Mouse (Mus musculus) lung, postnatal 14 days (tissue): Measurements from ENCODE around the gene Arntl2.
"Not testable (repeated sequence)": the region's sequence is repeated elsewhere in the genome, so short reads cannot be mapped to it uniquely, and the experiment has no call there.

Experiments
- DNase-seq: peaks from one replicate; pipeline ENCODE4 v3.0.0; 2021

The Arntl2 gene

DNA sequence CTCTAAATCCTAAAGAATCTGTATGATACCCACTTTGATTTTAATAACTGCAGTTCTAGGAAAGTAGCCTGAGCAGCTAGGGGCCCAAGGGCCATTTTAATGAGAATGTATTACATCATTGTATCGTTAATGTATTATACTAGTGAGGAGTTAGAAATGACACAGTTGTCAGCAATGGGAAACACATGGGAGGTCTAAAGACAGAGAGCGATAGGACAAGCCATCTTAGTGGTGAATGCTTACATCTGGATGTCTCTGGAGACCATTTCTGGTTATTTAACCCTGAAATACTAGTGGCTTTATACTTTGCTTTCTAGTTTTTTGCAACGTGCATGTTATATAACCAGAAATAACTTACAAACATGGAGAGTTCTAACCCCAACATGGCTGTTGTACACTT is 56.1 kb downstream of the Arntl2 start:
- DNase-seq, result no peak

DNA sequence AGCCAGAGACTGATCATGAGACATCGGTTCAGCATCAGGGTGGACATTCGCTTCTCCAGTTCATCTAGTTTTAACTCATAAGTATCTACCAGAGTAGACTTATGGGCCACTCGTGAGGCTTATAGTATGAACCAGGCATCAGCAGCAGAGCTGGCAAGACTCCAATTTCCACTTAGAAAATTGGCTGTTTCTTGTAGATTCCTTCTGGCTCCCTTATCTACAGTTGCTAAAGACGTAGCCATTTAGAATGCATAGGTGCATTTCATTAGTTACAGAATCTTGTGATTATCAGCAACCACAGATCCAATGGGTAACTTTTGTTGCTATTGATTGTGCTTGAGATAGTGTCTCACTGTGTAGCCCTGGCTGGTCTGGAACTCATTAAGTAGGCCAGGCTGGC is 56.9 kb downstream of the Arntl2 start:
- DNase-seq, result no peak

DNA sequence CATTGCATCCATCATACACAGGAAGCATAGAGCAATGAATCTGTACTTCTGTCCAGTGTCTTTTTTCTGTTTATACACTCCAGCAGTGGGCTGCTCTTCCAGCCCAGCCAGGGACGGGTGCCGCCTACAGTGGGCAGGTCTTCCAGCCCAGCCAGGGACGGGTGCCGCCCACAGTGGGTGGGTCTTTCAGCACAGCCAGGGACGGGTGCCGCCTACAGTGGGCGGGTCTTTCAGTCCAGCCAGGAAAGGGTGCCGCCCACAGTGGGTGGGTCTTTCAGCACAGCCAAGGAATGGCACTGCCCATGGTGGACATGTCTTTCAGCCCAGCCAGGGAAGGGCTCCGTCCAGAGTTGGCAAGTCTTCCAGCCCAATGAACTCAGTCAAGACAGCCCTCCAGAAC is 59.3 kb downstream of the Arntl2 start:
- no peak for DNase-seq

DNA sequence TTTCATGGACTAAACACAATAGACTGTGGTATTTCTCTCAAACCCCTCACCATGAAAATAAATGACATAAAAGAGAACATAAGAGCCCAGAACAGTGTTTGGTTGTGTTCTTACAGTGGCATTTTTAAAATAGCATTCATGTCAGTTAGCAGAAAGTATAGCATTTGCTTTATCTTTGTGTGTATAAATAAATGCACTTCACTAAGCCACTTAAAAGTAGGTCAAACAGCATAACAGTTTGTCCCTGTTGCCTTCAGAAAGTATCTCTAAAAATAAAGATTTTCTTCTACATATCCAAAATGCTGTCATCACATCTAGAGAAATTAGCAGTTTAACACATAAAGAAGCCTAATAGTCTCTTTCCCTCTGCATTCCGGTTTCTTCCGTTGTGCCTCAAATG is 61.5 kb downstream of the Arntl2 start:
- no peak for DNase-seq

DNA sequence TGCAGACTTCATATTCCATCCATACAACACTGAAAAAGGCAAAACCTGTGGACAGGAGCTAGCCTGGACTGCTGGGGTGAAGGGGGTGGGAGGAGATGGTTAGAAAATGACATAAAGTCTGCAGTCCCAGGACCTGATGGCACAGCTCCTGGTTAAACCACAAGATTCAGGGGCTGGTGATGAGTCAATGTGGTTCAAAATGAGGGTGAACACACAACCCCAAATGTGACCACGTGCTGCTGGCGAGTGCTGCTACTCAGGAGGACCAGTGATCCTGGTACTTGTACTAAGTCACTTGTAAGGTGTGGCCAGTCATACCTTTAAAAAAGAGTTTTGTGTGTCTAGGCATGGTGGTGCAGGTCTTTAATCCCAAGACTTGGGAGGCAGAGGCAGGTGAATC is 67.3 kb downstream of the Arntl2 start:
- DNase-seq, result no peak

DNA sequence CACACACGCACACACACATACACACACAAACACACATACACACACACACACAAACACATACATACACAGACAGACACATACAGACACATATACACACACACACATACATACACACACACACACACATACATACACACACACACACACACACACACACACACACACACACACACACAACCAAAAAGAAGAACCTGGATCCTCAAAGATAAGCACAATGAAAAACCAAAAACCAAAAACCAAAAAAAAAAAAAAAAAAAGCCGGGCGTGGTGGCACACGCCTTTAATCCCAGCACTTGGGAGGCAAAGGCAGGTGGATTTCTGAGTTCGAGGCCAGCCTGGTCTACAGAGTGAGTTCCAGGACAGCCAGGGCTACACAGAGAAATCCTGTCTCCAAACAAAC is 68.5 kb downstream of the Arntl2 start:
- DNase-seq, result not testable (repeated sequence)

DNA sequence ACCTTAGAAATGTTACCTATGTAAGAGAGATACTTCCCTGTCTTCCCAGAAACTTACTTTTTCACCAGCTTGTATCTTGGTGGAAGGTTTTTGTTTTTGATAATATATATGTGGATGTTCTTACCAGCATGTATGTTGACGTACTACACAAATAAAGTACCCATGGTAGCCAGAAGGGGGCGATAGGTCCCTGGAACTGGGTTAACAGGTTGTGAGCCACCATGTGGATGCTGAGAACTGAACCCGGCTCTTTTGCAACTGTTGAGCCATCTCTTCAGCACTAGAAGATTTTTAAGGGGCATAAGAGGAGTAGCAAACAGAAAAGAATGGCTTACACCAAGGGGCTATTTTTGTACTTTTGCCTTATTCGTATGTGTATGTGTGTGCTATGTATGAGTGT is 69.8 kb downstream of the Arntl2 start:
- no peak for DNase-seq

DNA sequence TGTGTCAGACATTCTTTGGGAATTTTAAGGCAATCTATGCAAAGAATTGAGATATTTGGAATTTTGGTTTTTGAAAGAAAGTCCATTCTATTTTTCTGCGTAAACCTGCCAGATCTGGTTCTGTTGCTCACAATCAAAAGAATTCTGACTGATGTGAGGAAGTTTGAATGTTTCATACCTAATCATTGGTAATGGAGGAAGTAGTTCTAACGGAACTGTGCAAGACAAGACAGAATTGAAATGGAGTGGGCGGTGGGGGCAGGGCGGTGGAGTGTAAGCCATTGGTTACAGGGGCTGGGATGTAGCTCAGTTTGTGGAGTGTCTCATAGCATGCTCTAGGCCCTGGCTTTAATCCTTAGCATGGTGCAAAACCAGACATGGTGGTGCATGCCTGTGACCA is 76.1 kb downstream of the Arntl2 start:
- DNase-seq, result no peak

DNA sequence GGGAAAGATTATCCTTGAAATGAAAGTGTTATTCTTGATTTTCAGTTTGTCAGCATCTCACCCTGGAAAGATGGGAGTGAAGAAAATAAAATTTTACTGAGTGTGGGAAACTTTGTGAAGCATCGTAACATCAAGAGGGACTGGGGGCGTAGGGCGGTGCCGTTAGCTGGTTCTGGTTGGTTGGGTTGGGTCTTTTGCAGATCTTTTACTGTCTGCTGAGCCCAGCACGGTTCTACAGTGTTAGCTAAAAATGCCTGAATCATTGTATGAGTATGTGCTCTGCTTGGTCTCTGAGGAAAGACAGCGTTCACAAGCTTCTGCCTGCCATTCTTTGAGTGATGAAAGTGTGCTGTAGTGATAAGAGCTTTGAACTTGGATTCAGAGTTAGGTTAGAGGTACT is 78.6 kb downstream of the Arntl2 start:
- DNase-seq, result no peak

DNA sequence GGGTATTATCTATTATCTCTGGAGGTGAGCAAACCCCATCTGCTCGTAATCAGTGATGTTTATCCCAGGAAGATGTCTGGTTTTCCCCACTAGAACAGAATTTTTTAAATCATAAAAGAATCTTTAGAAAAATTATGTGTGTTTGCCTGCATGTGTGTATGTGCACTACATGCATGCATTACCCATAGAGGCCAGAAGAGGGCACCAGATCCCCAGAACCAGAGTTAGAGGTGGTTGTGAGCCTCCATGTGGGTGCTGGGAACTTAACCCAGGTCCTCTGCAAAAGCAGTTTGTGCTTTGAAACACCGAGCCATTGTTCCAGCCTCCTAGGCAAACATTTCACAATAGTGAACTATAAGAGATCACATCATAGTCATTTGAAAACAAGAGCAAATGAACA is 81.0 kb downstream of the Arntl2 start:
- no peak for DNase-seq

DNA sequence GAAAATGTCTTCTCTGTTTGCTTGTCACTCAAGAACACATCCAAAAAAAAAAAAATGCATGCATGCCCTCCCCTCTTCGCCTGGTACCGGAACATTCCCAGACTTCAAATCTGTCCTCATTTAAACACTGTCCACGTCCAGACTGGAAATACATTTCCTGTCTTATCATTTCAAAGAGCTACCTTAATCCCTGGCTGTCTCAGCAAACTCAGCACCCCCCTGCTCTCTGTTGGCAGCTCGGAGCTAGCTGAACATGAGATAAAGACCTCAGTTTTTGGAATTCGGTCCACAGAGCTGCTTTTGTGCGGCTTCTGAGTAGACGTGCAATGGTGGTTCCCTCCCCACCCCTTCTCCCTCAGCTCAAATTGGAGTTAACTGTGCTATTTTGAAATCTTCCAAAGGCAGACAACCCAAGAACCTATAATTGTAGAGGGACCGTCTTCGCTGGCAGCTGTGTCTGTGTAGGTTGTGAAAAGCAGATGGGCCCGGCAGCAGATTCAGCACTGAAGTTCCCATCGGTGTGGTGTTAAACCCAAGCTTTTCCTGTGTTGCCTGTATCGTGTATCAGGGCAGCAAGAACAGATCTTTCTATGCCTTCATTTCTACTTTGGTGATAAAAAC is 81.7 kb downstream of the Arntl2 start:
- no peak for DNase-seq

DNA sequence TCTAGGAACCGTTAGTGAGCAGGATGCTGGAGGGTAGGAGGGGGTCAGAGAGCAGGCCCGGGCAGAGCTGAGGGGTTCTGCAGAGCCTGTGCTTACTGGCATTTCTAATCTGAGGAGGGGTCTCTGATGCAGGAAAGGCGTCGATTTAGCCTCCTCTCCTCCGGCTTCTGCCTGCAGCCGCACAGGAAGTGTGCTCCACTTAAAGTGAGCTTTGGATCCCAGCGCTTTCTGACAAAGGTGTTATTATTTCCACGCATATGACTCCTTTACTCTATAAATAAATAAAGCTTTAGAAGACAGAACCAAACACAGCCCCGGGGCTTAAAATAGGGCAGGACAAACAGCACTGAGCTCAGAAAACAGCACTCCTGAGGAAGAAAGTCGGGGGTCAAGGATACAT is 83.1 kb downstream of the Arntl2 start:
- DNase-seq, result no peak

DNA sequence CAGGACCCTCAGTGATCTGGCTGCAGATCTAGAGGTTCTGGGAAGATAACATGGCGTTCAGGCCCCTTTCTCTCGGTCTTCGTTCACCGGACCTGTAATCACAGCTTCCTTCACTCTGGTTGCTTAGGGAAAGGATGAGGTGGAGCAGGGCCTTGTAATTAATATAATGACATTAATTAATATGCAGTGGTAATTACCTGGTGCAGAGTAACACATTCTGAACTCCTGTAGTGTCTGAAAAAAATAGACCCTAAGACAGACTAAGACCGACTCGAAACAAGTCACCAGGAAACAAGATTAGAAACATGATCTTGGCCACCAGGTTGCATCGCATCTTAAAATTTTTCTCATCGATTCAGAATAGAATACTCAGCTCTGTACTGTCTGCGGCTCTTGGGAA is 84.0 kb downstream of the Arntl2 start:
- no peak for DNase-seq

DNA sequence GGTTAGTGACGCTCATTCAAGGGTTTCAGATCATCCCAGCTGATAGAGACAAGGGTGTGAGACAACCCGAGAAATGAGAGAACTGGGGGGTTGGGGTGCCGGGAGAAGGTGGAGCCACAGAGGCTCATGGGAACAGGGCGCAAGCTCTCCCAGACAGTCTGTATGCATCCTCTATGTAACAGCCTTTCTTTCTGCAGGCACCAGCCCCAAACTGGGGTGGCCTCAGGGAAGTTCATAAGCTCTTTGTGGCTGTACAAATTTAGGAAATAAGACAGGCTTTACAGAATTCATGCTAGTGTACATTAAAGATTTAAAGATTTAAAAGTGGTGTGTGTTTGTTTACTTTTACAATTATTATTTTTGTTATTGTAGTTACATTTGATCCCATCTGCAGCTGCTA is 84.4 kb downstream of the Arntl2 start:
- no peak for DNase-seq

DNA sequence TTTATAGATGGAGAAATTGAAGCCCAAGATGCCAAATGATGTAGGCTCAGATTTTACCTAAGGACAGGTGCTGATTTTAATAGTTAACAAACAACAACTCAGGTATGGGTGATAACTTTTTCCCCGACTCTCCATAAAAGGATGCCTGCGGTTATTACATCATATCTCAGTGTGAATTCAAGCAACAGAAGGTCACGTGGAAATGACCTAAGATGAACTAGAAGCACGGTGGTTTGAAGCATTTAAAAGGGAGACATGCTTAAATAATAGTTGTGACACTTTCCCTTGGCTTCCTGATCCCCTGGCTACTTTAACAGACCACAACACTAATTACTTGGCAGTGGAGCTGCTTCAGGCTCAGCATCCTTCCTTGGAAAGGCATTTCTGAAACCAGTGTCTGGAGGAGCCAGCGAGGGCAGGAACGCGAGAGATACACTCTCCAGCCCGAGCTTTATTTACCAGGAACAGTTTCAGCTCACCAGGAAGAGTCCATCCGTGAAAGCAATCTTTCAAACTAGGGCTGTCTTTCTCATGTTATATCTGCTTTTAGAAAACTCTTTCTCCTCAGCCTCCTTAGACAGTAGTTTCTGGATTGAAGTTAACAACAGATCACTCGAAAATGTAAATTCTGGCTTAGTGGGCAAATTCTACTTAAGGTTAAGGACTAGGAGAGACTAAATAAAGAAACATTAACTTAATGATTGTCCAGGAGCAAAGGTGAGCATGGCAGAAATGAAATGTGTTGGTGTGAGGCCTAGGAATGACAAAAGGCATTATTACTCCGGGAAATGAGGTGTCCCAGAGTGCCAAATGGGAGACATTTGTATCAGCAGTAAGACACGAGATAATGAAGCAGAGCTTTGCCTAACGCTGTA is 86.3 kb downstream of the Arntl2 start:
- no peak for DNase-seq
